Mouse (Mus musculus) heart, postnatal 0 days (tissue): Measurements from ENCODE around the gene Pank4. TPM values are rescaled to one million over a fixed set of nuclear protein-coding genes. Genes with fewer than 3 reads are reported as not detected.

Source experiments
- ATAC-seq: fragments of 200-750 bp; cut with Nextera tagmentation; 2 replicates; pipeline ENCODE4 v1.8.0; 2017; ENCODE audit warnings: low read depth, moderate number of reproducible peaks, moderate library complexity; ENCODE audit not compliant: insufficient read depth
- DNase-seq: peaks from one replicate; pipeline ENCODE4 v3.0.0-alpha.2; 2016; ENCODE audit warnings: low spot score
- H3K27ac ChIP-seq: fragments of 300-500 bp; sonication (generic); 2 replicates; pipeline ENCODE4 v1.5.1; 2014; ENCODE audit warnings: low read depth, mild to moderate bottlenecking
- H3K27me3 ChIP-seq: fragments of 300-500 bp; sonication (generic); 2 replicates; pipeline ENCODE4 v1.6.1; 2014; ENCODE audit warnings: low read length, mixed read lengths; ENCODE audit not compliant: control insufficient read depth, insufficient read depth
- H3K36me3 ChIP-seq: fragments of 300-500 bp; sonication (generic); replicated peaks from 2 replicates; pipeline ENCODE4 v1.6.1; 2014; ENCODE audit warnings: low read length, mixed read lengths; ENCODE audit not compliant: control insufficient read depth, insufficient read depth
- H3K4me1 ChIP-seq: fragments of 300-500 bp; sonication (generic); 2 replicates; pipeline ENCODE4 v1.6.1; 2014; ENCODE audit warnings: antibody characterized with exemption; ENCODE audit not compliant: control insufficient read depth, insufficient read depth
- H3K4me2 ChIP-seq: fragments of 300-500 bp; sonication (generic); 2 replicates; pipeline ENCODE4 v1.6.1; 2014; ENCODE audit warnings: low read depth, mild to moderate bottlenecking, low read length, moderate library complexity
- H3K4me3 ChIP-seq: fragments of 300-500 bp; sonication (generic); 2 replicates; pipeline ENCODE4 v1.5.1; 2014; ENCODE audit warnings: low read depth, low read length
- H3K9ac ChIP-seq: fragments of 300-500 bp; sonication (generic); replicated peaks from 2 replicates; pipeline ENCODE4 v1.6.1; 2014; ENCODE audit warnings: low read depth, low read length, mixed read lengths
- H3K9me3 ChIP-seq: fragments of 300-500 bp; sonication (generic); replicated peaks from 2 replicates; pipeline ENCODE4 v1.6.1; 2016; ENCODE audit warnings: low read length; ENCODE audit not compliant: control insufficient read depth
- CTCF ChIP-seq: IDR thresholded peaks from 2 replicates; pipeline ENCODE4 v1.5.1; 2016; ENCODE audit warnings: antibody characterized with exemption, control low read depth, low read depth
- EP300 ChIP-seq: IDR thresholded peaks from 2 replicates; pipeline ENCODE4 v1.6.1; 2016; ENCODE audit warnings: antibody characterized with exemption, low read depth
- WGBS: fragments of 180-500 bp; shearing (Covaris S2); extraction: QIAGEN DNeasy Blood & Tissue Kit; methylation state at CpG from one replicate; pipeline ENCODE4 v1.1.7; 2014; 5-methylcytosine and 5-hydroxymethylcytosine counted together
- polyA plus RNA-seq: library from polyadenylated mRNA; unstranded; fragments of >200 nt; fragmentation: Nextera tagmentation; extraction: Ambion mirVana; gene quantifications from 2 replicates; pipeline ENCODE4 v1.2.1, GENCODE M21; 2015
- total RNA-seq: library from RNA; depleted of rRNA; stranded (reverse); fragments of >200 nt; gene quantifications from 2 replicates; pipeline ENCODE4 v1.2.3, GENCODE M21; 2014; ENCODE audit warnings: low replicate concordance; rRNA removed

Pank4 gene
- total and polyA plus RNA-seq, 2 experiments from 2014 or later: 27.4 to 62.0 TPM

DNA sequence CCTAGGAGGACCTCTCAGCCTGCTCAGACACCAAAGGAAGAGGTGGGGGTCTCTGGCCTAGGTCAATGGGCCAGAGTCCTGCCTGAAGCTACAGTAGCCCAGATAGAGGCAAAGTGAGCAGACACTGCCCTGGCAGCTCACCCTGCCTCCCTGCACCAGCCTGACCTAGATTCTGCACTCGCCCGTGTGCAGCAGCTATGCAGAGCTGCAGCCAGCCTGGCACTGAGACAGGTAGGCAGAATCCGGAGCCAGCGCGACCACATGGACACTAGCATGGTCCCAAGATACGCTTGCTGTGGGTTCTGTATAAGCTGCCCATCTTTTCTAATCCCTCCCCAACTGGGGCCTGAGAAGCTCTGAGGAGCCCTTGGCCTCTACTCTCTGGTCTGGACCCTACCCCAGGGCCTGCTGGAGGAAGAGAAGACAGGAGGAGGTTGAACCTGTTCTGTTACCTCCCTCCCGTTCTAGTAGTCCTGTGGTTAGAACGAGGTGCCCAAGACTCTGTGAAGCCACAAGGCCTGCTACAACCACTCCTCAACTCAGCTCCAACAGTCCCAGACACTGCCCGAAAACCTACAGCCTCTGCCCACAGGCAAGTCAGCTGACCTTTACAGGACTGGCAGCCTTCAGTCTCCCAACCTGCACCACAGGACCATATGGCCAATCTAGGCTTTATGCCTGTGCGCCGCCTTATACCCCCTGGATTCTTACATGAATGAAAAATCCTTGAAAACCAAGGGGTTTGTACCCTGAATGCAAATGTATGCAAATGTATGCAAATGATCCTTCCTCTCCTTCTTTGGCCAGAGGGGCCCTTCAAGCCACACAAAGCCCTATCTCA is 60.5 kb downstream of the Pank4 start:
- no peak for TF ChIP-seq EP300
- TF ChIP-seq CTCF: no peak
- H3K27ac ChIP-seq: no peak overlapping the region
- 0 out of 2 replicates have a peak, but pooled peaks cover 3% of the 10 kb centered on the region for H3K9me3 ChIP-seq
- H3K27me3 ChIP-seq: peaks cover 4% of the 10 kb centered on the region; the same call in 1 of the 2 replicates
- WGBS: 79% methylated on average over 11 of the region's 11 CpGs
- DNase-seq: no peak
- no peak overlapping the region for H3K4me2 ChIP-seq
- ATAC-seq: no peak
- H3K36me3 ChIP-seq: no peaks in the 10 kb centered on the region
- H3K4me1 ChIP-seq: no peaks in the 10 kb centered on the region
- no peak overlapping the region for H3K9ac ChIP-seq
- no peak overlapping the region for H3K4me3 ChIP-seq

Other genes starting within 250 kb of the Pank4 start
- 0.15 TPM in 1 of 2 replicates, not detected in the other for gene Ttc34, start 126.7 kb upstream of the Pank4 start, total RNA-seq
- gene Ttc34, start 126.7 kb upstream of the Pank4 start, polyA plus RNA-seq: 0.12 and 0.25 TPM in 2 replicates
- 0.34 TPM in 1 of 2 replicates, not detected in the other for gene Mmel1, start 94.5 kb upstream of the Pank4 start, total RNA-seq
- 0.07 and 0.12 TPM in 2 replicates for gene Mmel1, start 94.5 kb upstream of the Pank4 start, polyA plus RNA-seq
- gene Fam213b, start 65.0 kb upstream of the Pank4 start, total RNA-seq: 43.5 and 72.4 TPM in 2 replicates
- gene Fam213b, start 65.0 kb upstream of the Pank4 start, polyA plus RNA-seq: 75.4 and 76.2 TPM in 2 replicates
- gene Tnfrsf14, start 35.6 kb upstream of the Pank4 start, total RNA-seq: 2.7 and 40.9 TPM in 2 replicates
- 0.30 and 0.40 TPM in 2 replicates for gene Tnfrsf14, start 35.6 kb upstream of the Pank4 start, polyA plus RNA-seq
- gene Hes5, start 3.2 kb upstream of the Pank4 start, total RNA-seq: not detected in 2 replicates
- gene Hes5, start 3.2 kb upstream of the Pank4 start, polyA plus RNA-seq: not detected in 2 replicates
- gene Plch2, start 92.7 kb downstream of the Pank4 start, total RNA-seq: 0.15 TPM in 1 of 2 replicates, not detected in the other
- 0.05 and 0.30 TPM in 2 replicates for gene Plch2, start 92.7 kb downstream of the Pank4 start, polyA plus RNA-seq
- gene Pex10, start 102.9 kb downstream of the Pank4 start, total RNA-seq: 16.5 and 16.6 TPM in 2 replicates
- gene Pex10, start 102.9 kb downstream of the Pank4 start, polyA plus RNA-seq: 17.3 and 18.4 TPM in 2 replicates
- 96.1 and 126 TPM in 2 replicates for gene Rer1, start 122.3 kb downstream of the Pank4 start, total RNA-seq
- 116 and 123 TPM in 2 replicates for gene Rer1, start 122.3 kb downstream of the Pank4 start, polyA plus RNA-seq
- 5.7 TPM in 1 of 2 replicates, not detected in the other for gene Morn1, start 122.5 kb downstream of the Pank4 start, total RNA-seq
- gene Morn1, start 122.5 kb downstream of the Pank4 start, polyA plus RNA-seq: 1.8 and 2.4 TPM in 2 replicates